Mouse (Mus musculus): Measurements from ENCODE around the gene Adamtsl3.

Gene Adamtsl3

GRCm38 (mm10) chr7:82531376-82531775 is 195.9 kb downstream of the Adamtsl3 start:
- peak; percentile 34 to 49 for DNase-seq

DNA sequence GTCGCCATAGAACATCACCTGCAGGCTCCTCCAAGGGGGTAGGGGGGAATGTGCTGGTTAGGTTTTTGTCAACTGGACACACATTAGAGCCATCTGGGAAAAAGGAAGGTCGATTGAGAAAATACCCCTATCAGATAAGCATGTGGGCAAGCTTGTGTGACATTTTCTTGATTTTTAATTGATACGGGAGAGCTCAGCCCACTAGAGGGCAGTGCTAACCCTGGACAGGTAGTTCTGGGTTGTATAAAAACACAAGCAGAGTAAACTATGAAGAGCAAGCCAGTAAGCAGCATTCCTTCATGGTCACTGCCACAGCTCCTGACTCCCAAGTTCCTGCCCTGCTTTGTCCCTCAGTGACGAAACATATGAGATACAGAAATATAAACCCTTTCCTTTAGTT is 197.7 kb downstream of the Adamtsl3 start:
- DNase-seq, result peak in 1 of 2 experiments; percentile 12

- no peak for DNase-seq
Measured at GRCm38 (mm10) chr7:82533747-82534504, 198.4 kb downstream of the Adamtsl3 start.

DNA sequence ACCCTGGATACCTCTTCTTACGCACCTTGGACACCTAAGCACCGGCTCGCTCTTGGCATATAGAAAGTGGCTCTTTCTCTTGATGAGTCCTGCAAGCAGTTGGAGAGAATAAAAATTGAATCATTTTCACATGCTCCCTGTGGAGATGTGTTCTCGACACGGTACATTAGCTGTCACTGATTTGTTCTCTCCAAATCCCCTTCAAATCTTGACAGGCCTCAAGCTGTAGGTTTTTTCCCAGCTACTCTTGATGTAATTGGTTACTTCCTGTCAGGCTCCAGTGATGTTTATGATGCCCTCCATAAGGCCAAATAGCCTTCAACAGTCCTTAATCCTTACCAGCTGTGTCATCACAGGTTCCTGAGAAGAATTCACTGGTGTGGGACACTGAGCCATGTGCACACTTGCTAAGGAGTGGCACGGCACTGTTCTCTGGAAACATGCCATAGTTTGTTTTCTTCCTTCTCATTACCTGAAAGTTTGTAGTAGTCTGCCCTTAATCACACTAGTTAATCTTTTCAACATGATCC is 209.0 kb downstream of the Adamtsl3 start:
- no peak for DNase-seq

GRCm38 (mm10) chr7:82552005-82552404 is 216.5 kb downstream of the Adamtsl3 start:
- DNase-seq, result no peak

DNA sequence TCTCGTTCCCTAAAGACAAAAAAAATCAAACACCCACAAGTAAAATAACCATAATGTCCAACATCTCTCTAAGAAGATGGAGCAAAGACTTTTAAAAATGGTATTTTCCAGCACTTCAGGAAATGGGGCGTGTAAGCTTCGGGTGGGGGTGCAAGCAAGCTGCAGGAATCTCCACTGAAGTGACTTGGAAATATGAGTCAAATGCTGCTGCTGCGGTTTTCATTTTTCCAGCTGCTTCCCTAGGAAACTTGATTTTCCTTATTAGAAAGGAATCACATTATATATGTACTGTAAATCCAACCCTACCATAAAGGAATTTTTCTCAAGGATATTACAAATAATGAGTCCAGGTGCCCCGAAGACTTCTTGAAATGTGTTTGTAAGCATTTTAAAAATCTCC is 220.3 kb downstream of the Adamtsl3 start:
- no peak for DNase-seq

DNA sequence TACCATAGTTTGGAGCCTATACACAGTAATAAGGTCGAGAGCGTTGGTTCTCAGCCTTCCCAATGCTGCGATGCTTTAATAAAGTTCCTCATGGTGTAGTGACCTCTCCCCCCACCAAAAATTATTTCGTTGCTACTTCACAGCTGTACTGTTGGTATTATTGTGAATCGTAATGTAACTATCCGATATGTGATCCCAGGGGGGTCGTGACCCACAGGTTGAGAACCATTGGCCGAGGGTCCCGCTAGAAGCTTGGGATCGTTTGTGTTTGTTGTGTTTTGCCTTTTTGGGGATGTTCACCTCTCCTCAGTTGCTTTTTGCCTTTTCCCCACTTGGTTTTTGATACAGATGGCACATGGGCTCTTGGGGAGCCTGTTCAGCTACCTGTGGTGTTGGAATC is 220.9 kb downstream of the Adamtsl3 start:
- DNase-seq, result no peak

GRCm38 (mm10) chr7:82557111-82557510 is 221.6 kb downstream of the Adamtsl3 start:
- DNase-seq, result peak in 1 of 2 experiments; percentile 27

DNA sequence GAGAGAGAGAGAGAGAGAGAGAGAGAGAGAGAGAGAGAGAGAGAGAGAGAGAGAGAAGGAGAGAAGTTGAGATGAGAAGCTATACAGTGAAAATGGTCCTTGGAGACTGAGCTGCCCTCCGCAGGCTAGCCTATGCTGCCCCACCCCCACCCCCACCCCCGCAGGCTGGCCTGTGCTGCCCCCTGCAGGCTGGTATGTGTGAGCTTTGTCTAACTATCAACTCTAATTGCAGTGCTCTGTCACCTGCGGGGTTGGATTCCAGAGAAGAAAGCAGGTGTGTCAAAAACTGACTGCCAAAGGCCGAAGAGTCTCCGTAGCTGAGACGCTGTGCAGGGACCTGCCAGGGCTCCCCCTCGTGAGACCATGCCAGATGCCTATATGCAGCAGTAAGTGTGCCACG is 231.2 kb downstream of the Adamtsl3 start:
- no peak for DNase-seq

GRCm38 (mm10) chr7:82567811-82568210 is 232.3 kb downstream of the Adamtsl3 start:
- DNase-seq, result no peak

GRCm38 (mm10) chr7:82572981-82573380 is 237.5 kb downstream of the Adamtsl3 start:
- DNase-seq, result peak; percentile 15 to 33

DNA sequence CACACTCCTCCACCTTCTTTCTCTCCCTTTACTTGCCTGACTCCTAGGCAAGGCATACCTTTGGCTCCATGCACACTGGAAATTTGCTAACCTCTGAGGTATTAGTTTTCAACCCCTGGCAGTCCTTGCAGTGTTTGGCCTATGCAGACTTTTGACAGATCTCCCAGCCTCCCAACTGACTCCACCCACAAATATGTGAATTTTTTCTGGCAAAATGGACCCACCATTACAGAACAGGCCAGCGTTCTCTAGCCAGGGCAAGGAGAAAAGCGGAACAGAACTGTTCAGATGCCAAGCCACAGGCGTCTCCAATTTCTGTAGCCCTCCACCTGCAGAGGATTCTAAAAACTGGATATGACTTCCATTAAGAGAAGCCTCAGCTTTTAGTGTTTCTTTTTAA is 244.5 kb downstream of the Adamtsl3 start:
- no peak for DNase-seq

DNA sequence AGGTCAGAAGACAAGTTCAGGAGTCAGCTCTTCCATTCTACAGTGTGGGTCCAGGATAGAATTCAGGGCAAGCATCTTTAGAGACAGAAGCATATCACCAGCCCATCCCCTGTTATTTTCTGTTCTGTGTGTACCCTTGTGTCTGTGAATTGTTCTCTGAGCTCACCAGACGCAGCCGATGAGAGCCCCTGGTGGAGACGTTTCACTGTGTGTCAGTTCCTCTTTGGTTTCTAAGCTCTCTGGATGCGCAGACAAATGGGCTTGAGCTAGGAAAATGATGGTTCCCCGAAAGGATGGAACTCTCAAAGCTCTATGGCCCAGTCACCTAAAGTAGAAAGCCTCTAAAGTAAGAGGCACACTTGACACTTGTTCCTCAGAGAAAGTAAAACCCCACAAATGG is 246.3 kb downstream of the Adamtsl3 start:
- no peak for DNase-seq

GRCm38 (mm10) chr7:82582534-82582933 is 247.0 kb downstream of the Adamtsl3 start:
- no peak for DNase-seq

GRCm38 (mm10) chr7:82590931-82591330 is 255.4 kb downstream of the Adamtsl3 start:
- DNase-seq, result no peak

GRCm38 (mm10) chr7:82602008-82602407 is 266.5 kb downstream of the Adamtsl3 start:
- DNase-seq, result no peak

GRCm38 (mm10) chr7:82605425-82605824 is 269.9 kb downstream of the Adamtsl3 start:
- DNase-seq, result no peak

DNA sequence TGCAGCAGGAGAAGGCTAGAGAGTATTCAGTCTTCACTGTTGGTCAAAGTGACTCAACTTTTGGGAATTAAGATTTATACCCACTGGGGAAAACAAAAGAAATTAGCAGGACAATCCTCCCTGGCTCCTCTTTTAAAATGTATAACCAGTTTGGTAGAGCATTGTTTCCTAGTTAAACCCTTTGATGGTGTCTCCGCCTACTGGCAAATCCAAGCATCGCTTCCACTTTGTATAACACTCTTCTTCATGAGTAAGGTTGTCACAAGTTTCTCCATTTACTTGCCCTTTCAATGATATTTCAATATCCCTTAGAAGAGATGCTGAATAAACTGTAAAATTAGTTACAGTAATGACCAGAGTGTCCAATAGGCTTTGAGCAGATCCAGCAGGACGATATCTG is 274.1 kb downstream of the Adamtsl3 start:
- DNase-seq, result peak in 1 of 2 experiments; percentile 7

- no peak for DNase-seq
Measured at GRCm38 (mm10) chr7:82625342-82625741, 289.8 kb downstream of the Adamtsl3 start.

DNA sequence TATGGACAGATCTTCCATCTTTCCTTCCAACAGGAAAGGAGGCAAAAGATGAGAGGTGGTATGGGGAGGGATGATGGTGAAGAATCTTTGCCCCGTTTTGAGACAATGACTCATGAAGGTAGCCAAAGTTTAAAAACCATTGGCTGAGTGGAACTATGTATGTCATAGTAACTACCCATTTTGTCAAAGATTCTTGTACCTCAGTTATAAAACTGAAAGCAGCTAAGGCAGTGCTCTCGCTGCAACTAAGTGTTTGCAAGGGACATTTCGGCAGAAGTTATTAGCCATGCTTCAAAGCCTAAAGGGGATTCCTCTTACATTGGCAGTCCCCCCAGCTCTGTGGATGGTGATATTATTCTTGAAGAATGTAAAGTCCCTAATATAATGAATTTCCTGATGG is 311.7 kb downstream of the Adamtsl3 start:
- DNase-seq, result no peak

DNA sequence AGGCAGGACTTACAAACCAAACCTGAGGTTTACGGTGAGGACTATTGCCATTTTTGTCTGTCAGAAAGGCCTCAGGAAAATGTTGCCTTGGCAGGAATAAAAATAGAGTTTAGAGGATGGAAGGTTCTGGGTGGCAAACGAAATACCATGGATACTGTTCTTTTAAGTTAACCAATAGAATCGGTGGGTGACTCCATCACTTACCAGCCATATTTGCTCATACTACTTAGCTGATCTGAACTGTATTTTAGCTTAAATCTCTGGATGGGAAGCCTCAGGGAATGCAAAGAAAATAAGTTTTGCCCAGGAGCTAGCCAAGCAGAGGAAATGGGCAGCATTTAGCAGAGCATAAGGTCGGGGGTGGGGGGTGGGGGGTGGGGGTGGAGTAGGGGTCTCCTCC is 312.4 kb downstream of the Adamtsl3 start:
- DNase-seq, result no peak

GRCm38 (mm10) chr7:82648353-82649080 is 313.0 kb downstream of the Adamtsl3 start, which contains the start of the genes Saxo2 and Efl1:
Gene Saxo2 (minus strand): TSS chr7:82648528.
Gene Efl1 (plus strand): TSS chr7:82648614.
- peak; percentile 95 to 98 for DNase-seq

DNA sequence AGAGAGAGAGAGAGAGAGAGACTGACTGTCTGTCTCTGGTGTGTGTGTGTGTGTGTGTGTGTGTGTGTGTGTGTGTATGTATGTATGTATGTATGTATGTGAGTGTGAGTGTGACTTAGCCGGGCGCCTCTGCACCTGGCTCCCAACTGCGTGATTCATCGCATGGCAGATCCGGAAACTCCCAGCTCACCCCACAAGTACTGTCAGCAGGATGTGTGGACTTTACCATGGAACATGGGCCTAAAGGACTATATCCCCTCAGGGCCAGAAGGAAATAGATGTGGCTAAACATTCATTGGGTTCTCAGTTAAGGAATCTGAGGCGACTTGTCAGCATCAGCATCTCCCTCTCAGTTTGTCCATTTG is 313.6 kb downstream of the Adamtsl3 start:
- DNase-seq, result no peak
